Mouse (Mus musculus) urinary bladder, postnatal 10 days (tissue): Measurements from ENCODE around the gene Chst13.
A peak's percentile ranks its signal among the peaks of the same experiment; 100 is the strongest.

Experiments used
- DNase-seq: peaks from one replicate; pipeline ENCODE4 v3.0.0; 2022; ENCODE audit warnings: low spot score

The Chst13 gene

DNA sequence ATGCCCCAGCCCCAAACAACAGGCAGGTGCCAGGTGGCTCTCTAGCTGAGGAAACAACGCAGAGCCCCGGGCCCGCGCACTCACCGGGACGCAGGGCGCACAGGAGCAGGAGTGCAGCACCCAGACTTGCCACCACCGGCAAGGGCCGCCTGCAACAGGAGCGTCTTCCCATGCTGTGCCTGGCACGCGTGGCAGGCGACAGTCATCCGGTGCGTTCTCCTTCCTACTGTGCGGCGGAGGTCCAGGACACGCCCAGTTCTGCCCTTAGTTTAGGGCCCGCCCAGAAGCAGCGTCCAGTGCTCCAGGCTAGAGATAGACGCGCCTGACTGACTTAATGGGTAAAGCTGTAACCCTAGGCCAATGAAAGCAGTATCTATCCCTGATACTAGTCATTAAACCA, at the start of gene Chst13:
Gene Chst13, minus strand, starts transcription at position 195 of the 400 bp plus-strand sequence.
- no peak for DNase-seq

DNA sequence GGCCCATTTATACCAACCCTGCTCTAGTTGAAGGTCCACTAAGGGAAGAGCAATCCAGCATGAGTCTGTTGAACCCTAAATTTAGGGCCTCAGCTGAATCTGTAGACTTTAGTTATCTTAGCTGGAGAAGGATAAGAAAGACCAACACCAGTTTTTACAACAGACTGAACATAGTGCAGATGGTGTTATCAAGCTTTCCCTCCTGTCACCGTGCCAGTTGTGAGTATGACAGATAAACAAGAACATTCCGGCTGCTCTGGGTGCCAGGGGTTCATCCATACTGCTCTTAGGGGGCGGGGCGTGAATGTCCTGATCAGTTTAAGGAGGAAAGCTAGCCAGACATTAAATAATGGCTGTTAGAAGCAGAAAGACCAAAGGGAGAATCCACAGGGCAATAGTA, 49.7 kb upstream of the Chst13 start:
- no peak for DNase-seq

DNA sequence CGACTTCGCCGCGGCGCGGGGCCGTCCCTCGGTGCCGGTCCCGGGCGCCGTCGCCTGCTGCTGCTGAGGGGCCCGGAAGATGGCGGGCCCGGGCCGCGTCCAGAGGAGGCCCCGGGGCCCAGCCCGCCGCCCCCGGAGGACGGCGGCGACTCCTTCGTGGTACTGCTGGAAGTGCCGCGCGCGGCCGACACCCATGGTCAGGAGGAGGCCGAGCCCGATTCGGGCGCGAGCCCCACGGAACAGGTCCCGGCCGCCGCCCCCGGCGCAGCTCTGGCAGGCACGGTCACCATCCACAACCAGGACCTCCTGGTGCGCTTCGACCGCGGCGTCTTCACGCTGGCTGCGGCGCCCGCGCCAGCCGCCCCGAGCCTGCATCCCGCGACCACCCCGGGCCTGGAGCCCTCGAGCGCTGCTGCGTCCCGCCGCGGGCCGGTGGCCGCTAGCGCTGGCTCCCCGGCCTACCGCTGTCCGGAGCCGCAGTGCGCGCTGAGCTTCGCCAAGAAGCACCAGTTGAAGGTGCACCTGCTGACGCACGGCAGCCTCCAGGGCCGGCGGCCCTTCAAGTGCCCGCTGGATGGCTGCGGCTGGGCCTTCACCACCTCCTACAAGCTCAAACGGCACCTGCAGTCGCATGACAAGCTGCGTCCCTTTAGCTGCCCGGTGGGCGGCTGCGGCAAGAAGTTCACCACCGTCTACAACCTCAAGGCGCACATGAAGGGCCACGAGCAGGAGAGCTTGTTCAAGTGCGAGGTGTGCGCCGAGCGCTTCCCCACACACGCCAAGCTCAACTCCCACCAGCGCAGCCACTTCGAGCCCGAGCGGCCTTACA, 45.0 kb upstream of the Chst13 start:
- DNase-seq: no peak

DNA sequence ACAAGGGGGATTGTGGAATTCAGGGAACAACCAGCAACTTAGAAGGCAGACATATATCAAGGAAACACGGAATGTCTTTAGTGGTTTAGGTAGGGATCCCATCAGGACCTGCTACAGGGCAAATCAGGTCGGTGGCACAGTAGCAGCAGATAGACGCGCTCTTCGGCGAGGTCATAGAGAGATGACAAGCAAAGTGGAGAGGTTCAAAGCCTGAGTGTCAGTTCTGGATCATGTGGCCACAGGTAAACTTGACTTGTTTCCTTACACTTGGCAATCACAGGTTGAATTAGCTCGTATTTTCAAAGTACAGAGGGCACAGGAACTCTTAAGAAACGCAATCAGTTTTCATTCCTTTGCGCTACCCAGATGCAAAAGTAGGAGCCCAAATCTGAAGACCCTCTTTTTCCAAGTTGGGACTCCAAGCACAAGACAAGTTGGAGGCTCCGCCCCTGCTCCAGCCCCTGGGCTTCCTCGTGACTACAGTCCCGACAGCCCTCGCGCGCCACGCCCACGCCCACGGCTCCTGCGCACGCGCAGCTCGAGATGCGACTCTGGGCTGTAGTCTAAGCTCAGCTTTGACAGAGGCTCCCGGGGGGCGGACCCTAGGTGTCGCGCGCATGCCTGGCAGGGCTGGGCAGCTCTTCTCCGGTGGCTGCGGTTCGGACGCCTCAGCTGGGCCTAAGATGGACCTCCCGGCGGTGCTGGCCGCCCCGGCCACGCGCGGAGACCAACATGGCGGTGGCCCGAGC, 44.2 kb upstream of the Chst13 start, which contains the start of gene Zxdc:
Gene Zxdc, plus strand, starts transcription at position 517 of the 749 bp plus-strand sequence.
- peak; percentile 98 for DNase-seq

DNA sequence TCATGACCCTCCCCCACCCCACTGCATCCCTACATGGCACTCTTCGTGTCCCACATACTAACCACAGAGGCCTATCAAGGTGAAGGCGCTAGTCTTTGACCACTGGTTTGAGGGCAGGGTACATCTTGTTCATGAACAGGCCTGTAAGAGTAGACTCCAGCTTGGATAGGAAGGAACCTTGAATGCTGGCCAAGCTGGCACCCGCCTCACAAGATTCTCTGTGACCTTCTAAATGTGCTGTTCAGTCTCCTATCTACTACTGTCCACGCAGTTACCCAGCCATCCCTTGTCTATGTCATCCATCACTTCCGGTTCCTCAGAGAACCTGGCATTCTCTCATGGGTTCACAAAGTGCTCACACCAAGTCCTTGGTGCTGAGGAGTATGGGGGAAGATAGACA, 38.3 kb upstream of the Chst13 start:
- DNase-seq: no peak

DNA sequence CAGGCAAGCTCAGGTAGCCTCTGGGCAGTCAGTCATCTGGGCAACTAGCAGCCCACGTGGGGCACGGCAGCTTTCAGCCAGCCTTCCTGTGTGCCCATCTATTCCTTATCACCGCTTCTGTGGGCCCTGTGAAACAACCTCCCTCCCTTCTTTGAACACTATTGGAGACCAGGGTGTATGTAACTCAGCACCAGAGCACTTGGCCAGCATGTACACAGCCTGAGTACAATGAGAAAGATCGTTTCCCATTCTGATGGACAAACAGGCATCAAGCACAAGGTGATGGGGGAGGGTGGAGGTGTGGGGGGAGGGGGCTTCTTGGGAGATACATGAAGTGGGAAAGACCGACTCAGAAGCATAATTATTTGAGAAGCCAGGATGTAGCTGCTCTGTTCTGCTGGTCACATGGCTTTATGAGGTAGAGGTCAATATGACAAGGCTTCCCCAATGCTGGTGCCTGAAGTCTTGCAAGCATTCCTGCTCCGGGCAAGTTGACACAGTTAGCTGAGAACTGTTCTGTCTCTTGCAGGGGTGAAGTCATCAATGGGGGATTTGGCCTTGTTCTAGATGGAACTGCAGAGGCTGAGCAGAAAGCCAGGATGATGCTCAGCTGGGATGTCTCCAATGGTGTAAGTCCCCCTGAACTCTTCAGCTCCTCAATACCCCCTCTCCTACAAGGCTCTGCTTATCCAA, 36.1 kb upstream of the Chst13 start:
- no peak for DNase-seq

DNA sequence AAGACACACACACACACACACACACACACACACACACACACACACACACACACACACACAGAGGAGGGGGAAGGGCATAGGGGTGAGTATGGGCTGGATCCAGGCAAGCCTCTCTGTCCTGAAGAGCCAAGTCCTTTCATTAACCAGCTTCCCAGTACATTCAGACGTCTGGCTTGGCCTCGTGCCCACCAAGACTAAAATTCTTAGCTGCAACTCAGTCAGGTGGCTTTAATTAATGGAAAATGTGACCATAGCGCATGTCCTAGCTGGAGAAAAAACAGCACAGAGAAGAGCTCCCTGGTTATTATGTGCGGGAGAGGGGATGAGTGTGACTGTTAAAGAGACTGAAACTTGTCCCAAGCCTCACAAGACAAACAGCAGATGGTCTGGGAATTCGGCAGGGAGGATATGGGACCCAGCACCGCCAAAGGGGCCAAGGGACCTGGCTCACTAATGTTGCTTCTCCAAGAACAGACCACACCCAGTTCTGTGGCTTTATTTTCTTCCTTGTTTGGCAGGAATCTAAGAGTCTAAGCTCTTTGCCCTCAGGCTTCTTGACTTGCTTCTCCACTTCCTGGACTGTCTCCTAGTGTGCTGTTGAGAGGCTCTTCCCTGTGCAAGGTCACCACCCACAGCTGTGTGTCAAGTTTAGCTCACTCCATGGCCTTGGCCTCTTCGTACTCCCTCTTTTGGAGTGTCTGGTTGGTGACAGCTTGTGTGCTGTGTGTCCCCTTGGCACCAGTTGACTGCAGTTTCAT, 35.2 kb upstream of the Chst13 start:
- no peak for DNase-seq

DNA sequence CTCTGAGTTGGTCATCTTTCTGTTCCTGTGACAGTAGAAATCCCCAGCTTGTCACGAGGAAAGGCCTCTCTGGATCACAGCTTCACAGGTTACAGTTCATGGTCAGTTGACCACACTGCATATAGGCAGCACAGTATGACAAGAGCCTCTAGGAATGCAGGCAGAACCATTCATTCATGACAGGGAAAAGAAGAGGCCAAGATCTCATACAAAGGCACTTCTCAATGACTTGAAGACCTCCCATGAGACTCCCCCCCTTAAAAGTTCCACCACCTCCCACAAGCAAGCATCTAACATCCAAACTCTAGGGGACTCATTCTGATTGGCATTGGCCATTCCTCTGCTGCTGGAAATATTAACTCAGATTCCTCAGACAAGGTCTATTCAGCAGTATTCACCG, 34.5 kb upstream of the Chst13 start:
- no peak for DNase-seq

DNA sequence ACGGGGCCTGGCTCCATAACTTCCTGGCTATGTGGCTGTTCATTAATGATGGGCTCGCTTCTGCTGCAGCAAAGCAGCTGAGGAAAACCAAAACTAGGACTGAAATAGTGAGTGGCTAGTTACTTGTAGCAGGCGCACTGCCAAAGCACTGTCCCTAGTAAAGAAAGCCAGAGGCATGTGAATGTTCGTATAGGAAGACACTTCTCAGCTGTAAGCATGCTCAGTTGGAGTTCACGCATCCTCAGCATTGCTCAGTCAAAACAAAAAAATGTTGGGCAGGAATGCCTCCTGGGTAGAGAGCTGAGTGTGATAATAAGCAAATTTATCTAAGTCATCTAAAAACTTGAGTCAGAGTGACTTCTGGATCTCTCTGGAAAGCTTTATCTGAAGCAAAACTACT, 33.2 kb upstream of the Chst13 start:
- DNase-seq: no peak

DNA sequence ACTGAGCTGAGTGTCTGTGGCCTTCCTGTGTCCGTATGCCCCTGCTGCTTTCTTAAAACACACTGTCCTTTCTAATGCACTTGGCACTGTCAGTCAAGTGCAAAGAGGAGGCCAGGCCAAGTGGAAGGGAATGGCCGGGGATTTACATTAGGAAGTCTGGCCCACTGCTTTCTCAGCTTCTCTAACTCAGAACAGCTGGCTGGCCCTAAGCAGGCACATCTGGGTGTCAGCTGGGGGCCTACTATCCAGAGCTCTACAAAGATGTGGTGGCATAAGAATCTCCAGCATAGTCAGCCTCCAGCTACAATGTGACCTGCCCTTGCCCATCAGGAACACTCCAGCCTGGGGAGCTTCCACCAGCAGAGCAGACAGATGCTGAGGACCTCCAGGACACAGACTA, 25.0 kb upstream of the Chst13 start:
- no peak for DNase-seq

DNA sequence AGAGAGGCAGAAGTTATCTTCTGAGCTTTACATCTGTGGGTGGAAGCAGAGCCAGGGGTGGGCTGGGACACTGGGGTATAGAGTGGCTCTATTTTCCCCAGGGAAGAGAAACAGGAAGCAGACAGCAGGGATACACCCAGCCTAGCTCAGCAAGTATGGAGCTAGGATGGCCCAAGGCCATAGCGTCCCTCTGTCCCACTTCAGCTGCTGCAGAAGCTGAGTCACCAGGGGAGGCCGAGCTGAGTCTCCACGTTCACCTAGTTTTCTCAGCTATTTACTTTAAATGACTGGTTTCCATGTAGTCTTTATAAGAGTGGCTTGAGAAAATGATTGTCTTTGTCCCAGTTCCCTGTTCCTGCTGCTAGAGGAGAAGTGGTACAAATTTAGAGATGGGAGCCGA, 23.5 kb upstream of the Chst13 start:
- no peak for DNase-seq

DNA sequence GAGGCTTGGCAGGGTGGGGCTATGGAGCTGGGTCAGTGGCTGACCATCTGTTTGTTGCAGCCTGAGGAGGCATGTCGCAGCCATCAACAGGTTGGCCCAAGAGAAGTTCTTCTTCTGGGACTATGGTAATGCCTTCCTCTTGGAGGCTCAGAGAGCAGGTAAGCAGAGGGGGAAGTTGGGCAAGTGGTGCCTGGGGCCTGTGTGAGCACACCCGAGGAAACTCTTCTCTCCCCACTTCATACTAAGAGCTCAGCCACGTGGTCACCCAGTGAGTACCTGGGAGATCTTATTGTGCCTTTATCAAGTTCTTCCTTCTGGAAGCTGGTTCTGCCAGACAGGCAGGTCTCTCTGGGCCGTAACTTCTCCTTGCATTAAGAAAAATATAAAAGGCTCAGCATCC, 22.2 kb upstream of the Chst13 start:
- DNase-seq: no peak

DNA sequence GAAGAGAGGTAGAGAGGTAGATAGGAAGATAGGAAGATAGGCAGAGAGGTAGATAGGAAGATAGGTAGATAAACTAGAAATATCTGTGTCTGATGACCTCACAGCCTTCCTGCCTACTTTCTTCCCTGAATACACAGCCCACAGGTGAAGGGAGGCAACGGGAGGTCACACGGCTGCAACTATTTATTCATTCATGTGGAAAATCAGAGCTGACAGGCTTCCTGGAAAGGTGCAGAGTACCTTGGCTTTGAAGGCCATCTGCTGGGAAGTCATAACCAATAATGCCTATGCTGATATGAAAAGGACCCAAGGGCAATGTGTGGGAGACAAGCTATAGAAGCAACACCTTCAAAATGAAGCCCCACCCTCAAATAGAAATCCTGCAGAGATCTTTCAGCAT, 17.4 kb upstream of the Chst13 start:
- DNase-seq: no peak

DNA sequence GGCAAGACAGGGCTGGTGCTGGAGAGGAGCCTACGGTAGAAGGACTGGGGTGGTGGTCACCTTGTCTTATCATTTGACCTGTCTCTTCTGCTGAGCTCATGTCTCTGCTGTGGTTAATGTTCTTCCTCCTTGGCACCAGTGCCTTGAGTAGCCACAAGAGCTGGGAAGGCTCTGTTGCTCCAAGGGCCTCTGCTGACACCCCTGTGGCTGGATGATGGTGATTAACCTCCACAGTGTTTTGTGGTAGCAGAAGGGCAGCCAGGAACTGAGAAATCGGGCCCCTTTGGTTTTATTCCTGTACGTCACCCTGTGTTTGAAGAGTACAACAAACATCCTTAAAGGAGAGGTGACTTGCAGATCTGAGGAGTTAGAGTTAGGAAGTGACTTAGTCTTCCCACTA, 9.3 kb upstream of the Chst13 start:
- DNase-seq: no peak

DNA sequence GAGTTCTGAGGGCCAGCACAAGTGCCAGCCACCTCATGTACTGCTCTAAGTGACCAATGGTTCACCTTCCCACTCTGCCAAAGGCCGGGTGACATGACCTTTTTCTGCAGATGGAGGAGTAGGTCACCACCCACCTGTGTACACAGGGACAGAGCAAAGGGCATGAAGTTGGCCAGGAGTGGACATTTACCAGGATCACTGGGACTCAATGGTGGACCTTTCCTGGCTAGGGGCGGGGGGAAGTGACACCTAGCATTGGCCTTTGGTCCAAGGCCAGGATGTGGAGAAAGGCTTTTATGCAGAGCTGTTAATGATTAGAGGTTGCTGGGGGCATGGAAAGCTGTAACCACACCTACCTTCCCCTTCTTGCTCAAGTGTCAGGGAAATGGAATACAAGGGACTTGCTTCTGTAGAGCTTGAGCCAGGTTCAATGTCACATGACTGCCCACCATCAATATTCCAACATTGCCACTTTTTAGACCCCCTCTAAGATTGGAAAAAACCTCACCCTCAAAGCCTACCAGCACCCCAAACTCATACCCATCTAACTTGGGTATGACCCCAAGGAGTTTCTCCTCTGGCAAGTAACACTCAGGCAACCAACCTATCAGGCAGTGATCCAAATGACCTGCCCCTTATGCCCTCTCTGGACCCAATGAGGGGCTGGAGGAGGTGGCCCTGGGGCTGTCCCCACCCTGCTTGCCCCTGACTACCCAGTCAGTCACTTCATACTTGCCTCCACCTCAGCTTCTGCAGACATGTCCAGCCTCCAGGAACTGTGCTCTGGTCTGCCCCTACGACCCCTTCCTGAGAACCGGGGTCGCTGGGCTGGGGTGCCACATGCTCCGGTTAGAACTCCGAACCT, 7.8 kb upstream of the Chst13 start, which contains the start of gene Uroc1:
Gene Uroc1, plus strand, starts transcription at position 724 of the 865 bp plus-strand sequence.
- DNase-seq: no peak

DNA sequence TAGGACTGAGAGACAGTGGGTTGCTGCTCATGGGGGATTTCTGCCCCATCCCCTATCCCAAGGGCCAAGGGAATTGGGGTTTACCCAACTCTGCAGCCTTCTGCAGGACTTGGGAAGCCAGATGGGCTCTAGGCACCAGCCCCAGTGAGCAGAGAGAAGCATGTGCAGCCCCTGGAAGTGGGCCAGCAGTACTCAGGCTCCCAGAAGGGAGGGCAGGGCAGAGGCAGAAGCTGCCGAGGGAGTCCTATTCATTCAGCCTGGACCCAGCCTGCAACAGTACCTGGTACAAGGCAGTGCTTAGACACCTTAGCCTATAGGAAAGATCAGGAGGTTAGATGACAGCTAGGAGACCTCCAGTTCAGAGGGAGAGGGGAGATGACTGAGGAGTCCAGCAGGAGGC, 5.0 kb upstream of the Chst13 start:
- no peak for DNase-seq

DNA sequence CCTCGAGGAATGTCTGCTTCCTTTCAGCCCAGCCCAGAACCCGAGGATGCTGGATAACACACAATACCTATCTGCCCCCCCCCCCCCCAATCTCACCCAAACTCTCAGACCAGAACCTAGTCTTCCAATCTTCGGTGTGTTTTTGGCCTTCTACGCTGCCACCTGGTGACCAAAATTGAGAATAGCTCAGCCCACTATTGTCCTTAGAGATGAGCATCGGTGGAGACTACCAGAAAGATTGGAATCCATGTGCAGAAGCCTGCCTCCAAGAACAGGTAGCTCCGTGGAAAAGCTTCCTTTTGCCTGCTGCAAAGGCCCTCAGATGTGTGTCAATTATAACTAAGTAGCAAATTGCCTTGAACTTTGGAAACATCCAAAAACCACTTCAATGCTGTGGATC, 2.7 kb upstream of the Chst13 start:
- DNase-seq: no peak

DNA sequence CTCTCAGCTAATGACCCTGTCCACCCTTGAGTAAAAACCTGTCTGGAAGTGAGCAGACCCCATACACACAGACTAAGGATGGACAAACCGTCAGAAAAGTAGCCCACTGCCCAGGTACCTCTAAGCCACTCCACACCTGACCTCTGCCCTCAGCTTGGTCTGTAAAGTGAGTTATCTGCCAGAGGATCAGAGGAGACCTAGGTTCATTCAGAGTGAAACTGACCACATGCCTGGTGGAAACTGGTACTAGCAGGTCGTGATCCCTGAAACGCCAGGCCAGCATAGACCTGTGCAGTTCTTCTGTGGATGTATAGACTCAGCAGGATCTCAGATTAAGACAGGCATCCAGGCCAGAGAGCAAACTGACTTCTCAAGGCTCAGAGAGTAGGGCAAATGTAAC, 522 bp downstream of the Chst13 start:
- no peak for DNase-seq

DNA sequence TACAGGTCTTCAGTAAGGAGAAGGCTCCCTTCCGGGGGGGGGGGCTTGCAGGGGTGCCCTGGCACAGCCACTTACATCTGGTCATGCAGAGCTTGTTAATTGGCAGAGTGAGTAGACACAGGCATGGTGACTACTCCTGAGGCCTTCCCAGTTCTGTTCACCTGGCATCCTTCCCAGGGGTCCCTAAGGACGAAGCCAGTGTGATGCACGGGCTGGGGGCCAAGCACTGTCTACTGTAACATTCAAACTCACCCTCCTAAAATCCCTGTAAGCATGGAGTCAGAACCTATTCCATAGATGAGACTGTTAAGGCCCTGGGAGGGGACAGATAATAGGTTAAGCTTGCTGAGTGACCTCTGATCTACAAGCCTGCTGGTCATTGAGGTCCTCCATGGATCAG, 959 bp downstream of the Chst13 start:
- no peak for DNase-seq

DNA sequence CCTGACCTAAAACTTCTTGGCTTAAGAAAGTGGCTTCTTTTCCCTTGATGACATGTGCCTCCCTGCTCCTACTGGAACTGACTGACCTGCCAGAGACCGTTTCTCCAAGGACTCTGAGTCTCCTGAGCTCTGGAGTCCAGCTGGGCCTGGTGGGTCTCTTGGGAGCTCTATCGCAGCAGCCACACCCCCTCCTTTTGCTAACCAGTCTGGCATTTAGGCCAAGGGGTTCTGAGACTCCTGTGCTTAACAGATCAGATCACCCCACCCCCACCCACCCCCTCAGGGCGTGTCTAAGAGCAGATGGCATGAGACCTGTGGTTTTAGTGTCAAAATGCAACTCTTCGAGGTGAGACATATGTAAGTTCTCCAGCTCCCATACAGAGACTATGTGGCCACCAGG, 3.2 kb downstream of the Chst13 start:
- DNase-seq: no peak

DNA sequence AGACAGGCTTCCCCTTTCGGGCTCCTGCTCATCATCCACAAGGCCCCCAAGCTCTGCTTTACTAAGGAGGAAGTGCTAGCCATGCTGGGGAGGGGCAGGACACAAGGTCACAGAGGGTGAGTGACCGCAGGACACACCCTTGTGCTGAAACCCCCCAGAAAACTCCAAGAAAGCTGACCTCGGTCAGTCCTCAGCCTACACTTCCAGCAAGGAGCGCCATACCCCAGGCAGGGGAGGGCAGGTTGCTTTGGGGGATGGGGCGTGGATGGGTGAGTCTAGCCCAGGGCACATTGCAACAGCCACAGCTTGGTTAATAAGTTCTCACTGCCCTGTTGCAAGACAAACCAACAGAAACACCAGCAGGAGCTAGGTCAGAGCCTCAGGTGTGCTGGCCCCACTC, 4.6 kb downstream of the Chst13 start:
- no peak for DNase-seq
